Mouse (Mus musculus) right cerebral cortex, postnatal 14 days (tissue): Measurements from ENCODE around the gene Prex1.
A peak's percentile ranks its signal among the peaks of the same experiment; 100 is the strongest.
"Not testable (repeated sequence)": the region's sequence is repeated elsewhere in the genome, so short reads cannot be mapped to it uniquely, and the experiment has no call there.

ENCODE experiments used
- DNase-seq: peaks from one replicate; pipeline ENCODE4 v3.0.0; 2022

Gene Prex1

DNA sequence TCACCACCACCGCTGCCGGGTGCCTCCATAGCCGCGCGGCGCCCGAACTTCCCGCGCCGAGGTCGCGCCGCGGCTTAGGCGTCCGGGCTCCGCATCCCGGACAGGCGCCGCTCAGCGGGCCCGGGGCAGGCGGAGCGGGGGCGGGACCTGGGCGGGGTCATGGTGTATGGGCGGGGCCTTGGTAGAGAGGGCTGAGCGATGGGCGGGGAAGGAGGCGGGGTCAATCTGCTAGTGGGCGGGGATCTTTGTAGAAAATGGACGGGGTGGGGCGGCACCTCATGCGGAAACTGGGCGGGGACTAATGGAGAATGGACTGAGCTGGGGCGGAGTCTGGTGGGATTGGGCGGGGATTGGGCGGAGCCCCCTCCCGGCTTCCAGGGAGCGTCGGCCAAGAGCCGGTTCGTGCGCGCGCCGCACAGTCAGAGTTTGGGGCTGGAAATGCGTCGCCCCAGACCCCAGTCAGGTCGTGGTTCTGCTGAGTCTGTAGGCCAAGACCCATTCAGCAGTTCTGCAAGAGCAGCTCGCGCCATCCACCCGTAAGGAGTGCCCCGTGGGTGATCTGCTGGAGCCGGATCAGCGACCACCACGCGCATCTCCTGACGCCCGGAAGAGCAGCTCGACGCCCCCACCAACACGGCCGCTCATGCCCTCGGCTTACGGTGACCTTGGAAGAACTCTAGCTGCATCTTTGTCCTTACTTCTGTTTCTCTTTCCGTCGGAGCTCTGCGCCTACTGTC lies at the start of gene Prex1:
Gene Prex1, minus strand, starts transcription at position 143 of the 737 bp plus-strand sequence.
- peak; percentile 98 for DNase-seq

DNA sequence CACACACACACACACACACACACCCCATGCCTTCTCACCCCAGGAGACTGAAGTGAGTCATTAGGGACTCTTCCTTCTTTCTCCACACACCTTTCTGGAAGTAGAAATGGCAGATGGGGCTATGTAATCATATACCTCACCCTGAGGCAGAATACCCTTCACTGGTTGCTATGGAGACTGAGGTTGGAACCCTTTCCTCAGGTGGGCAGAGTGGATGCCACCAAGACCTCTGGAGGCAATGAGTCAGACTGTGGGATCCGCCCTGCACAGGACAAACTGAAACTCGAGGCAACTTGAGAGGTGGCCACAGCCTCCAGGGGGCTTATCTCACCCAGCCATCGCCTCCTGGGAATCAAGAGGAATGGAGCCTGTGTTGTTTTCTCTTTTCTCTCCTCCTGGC lies 44.3 kb upstream of the Prex1 start:
- no peak for DNase-seq

DNA sequence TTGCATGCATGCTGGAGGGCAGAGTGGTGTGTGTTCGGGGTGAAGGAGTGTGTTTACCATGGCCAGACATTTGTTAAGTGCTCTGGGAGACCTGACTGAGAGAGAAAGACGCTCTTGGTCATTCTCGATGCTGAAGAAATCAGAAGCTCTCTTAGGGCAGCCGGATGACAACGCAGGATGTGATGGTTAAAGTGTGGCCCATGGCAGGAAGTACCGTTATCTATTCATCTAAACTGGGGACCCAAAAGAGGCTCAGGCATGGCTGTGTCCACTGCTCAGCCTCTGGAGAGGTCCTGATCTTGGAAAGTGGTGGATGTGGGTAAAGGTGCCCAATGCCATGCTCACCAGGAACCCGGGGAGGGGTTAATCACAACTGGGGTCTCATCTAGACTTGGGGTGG lies 41.1 kb upstream of the Prex1 start:
- no peak for DNase-seq

DNA sequence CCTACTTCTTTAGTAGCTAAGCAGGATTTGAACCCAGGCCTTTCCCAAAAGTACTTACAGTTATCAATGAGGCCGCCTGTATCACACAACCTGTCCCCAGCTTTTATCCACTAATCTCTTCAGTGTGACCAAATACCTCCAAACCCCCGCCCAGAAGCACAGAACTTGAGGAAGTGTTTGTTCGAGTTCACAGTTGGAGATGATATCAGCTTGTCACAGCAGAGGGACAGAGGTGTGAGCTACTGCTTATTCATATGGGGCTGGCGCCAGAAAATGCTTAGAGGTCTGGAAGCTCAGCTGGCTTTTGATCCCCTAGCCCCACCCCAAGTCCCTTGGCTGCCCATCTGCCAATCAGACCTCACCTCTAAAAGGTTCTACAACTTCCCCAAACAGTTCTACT lies 40.6 kb upstream of the Prex1 start:
- DNase-seq, result no peak

DNA sequence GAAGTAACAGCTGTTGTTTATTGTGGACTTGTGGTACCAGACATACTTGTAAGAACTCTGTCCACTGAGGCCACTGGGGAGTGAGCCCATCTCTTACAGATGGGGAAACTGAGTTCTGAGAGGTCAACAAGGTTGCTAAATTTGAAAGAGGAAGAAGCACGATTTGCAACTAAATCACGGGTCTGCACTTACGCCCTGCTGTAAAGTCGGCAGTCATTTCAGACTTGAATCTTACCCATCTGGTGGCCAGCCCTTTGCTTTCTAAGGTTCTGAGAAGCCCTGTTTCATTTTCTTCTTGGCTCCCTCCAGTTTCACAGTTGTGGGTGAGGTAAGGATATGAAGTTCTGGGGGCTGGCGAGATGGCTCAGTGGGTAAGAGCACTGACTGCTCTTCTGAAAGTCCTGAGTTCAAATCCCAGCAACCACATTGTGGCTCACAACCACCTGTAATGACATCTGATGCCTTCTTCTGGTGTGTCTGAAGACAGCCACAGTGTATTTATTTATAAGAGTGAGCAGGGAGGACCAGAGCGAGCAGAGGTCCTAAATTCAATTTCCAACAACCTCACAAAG lies 37.1 kb upstream of the Prex1 start:
- DNase-seq, result no peak

DNA sequence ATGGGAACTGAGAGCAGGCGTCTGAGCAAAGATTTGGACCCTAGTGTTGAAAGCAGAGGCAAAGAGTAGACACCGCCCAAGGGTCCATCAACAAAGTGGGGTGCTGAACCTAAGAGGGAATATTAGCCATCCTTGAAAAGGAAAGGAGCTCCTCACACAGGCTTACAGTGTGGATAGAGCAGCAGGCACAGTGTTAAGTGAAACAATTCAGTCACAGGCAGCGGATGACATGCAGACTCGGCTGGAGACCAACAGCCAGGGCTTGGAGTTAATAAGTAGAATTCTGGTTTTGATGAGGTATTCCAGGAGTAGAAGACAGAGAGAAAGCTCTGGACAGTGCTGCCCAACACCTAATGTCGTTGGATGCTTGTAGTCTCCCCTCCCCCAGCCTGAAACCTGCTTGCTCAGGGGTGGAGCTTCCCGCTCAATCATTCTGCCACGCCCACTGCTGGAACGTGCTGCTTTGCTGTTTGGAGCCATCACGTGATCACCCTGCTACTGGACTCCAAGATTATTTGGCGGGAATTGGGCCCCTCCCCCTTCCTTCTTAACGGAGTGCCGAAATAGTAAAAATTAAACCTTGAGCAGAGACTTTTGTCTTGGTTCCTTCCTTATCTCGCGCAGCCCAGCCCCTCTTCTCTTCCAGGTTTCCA lies 32.8 kb upstream of the Prex1 start:
- not testable (repeated sequence) for DNase-seq

DNA sequence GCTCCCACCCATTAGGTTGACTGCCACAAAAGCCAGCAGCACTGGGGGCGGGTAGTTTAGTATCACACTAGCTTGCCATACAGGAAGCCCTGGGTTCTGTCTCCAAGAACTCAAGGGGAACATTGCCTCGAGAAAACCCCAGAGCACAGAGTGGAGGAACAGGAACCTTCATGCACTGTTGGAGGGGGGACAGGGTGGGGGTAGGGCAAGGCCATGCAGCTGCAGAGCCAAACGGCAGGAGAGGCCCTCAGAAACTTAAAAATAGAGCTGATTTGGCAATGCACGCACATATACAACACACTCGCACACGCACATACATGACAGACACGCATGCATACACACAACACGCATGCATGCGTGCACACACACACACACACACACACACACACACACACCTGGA lies 32.2 kb upstream of the Prex1 start:
- no peak for DNase-seq

DNA sequence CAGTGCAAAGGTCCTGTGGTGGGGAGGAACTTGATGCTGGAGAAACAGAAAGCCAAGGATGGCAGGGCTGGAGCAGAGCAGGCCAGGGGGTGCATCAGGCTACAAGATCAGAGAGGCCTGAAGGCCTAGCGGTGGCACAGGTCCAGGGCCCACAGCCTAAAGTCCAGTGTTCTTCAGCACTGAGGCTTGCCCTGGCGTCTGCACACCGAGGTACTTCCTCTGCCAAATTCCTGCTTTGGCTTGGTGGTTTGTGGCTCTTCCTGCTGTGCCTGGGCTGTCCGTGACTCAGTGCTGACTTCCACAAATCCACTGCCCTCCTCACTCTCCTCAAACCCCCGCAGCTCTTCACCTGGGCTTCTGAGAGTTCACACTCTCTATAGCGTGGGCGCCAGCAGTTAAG lies 30.8 kb upstream of the Prex1 start:
- no peak for DNase-seq

DNA sequence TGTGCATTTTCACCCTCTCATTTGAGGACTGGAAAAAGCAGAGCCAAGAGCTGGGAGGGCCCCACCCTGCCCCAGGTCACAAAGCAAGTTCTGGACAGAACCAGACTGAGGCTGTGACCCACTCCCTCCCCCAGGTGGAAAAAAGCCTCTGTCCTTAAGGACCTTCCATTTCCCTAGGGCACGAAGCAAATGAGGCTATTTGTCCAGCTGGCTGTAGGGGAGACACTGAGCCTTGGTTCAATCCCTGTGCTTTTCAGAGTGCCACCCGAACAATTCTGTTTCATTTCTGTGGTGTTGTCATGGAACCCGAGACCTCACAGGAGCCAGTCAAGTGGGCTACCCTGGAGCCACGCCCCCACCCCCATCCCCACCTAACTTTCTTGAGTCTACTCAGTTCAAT lies 29.9 kb upstream of the Prex1 start:
- DNase-seq, result no peak

DNA sequence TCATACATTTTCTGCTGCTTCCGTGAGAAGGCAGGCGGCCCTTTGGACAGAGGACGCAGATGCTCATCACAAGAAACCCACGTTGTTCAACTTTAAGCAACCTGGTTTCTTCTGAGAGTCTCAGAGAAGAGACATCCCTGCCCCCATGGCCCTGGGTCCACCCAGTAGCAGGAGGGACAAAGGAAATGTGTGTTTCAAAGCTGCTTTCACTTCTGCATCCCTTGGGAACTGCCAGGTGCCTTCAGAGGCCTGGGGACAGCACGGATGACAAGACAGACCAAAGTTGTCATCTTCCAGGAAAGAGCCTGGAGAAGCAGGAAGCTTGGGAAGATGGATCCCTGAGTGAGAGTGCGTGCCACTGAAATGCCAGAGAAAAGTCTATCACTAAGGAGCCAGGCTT lies 27.8 kb upstream of the Prex1 start:
- no peak for DNase-seq

DNA sequence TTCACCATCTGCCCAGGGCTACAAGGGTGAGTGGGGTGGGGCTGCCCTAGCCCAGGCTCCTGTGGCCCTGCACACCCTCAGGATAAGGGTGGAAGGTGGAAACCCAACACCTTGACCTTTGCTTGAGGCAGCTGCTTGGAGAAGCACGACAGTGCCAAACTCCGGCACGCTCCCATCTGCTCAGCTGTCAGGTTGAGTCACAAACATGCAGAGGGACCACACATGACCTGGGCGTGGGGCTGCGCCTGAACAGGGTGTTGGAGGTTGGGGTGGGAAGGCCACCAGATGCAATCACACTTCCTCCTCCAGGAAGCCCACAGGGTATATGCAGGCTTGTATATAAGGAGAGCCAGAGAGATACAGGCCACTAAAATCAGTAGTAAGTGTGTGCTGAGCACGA lies 26.8 kb upstream of the Prex1 start:
- no peak for DNase-seq

DNA sequence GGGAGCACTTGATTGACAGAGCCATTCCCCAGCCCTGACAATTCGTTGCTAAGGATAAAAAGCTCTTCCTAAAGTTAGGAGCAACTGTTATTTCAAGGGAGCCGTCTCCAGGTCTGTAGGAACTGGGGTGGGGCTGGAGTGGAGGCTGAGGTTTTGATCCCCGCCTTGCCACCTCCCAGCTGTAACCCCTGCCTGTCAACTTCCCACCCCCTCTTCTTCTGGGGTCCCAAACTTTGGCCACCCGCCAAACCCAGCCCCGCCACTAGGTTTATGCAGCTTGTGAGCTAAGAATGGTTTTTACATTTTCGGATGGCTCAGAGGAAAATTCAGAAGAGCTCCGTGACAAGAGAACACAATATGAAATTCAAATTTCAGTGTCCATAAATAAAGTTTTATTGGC lies 23.7 kb upstream of the Prex1 start:
- peak; percentile 39 for DNase-seq

DNA sequence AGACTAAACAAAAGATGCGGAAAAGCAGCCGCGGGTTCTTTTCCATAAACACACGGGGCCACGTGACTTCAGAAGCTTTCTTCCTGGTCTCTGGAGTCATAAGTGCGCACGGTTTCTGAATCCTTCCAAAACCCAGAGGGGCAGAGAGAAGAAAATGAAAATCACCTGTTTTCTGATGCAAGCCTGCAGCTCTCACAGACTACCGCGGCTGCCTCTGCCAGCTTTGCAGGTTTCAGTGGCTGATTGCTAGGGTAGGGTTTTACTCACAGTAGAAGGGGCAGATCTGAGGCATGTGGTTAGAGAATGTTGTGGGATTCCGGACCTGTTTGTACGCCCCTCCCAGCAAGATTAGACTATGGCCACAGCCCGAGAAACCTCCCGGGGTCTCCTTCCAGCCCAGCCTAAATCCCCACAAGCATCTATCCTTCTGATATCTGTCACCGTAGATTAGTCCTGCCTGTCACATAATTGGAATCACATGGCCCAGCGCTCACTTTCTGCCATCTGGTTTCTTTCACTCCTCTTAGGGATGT lies 21.9 kb upstream of the Prex1 start:
- DNase-seq, result no peak

DNA sequence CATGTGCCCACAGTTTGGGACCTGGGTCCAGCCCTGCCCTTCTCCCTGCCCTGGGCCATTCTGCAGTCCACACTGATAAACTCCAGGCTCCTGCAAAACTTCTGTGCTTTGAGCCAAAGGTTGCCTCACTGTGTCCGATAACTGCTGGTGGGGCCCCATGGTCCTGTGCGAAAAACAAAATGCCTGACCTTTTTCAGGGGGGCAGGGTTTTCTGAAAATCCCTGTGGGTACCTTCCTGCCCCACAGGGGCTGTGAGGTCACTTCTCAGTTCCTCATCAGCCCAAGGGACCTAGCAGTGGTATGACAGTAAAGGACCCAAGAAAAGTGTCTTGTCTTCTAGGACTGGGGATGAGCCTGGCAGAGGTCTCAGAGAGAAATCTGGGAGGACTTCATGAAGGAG lies 19.2 kb upstream of the Prex1 start:
- no peak for DNase-seq

DNA sequence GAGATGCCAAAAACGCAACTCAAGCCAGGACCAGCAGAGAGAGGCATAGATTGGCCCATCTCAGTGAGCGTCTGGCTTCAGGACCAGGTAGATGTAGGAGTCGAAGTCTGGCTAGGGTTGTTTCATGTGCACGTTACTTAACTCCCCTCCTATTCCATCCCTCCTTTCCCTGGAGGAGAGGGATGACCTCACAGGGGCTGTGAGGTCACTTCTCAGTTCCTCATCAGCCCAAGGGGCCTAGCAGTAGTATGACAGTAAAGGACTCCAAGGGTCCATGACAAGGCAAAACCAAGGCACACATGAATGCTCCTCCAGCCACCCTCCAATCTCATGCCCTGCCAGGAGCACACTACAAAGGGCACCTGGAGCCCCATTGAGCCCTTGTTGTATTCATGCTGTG lies 18.5 kb upstream of the Prex1 start:
- no peak for DNase-seq

DNA sequence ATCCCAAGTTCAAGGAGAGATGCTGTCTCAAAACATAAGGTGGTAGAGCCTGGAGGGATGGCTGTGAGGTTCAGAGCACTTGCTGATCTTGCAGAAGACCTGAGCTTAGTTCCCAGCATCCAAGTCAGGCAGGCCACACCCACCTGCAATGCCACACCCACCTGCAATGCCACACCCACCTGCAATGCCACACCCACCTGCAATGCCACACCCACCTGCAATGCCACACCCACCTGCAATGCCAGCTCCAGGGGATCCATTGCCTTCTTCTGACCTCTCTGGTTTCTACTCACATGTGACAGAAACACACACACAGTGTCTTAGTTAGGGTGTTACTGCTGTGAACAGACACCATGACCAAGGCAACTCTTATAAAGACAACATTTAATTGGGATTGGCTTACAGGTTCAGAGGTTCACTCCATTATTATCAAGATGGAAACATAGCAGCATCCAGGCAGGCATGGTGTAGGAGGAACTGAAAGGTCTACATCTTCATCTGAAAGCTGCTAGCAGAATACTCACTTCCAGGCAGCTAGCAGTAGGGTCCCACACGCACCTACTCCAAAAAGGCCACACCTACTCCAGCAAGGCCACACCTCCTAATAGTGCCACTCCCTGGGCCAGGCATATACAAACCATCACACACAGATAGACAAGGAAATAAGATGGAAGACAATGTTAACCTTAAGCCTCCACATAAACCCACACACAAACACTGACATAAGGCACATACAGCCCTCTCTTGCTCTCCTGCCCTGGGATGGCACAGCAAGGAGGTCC lies 17.7 kb upstream of the Prex1 start:
- DNase-seq, result not testable (repeated sequence)

DNA sequence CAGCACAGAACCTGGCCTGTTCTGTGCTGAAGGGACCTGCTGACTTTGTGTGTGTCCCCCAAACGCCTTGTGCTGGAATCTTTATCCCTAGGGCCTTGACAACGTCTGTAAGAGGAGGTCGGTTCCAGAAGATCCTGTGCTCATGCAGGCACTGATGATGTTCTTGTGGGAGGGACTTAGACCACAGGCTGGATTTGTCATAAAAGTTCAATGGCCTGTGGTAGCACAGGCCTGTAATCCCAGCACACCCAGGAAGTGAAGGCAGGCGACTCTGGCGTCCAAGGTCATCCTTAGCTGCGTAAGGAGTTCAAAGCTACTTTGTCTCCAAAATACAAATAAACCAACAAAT lies 16.9 kb upstream of the Prex1 start:
- DNase-seq, result no peak

DNA sequence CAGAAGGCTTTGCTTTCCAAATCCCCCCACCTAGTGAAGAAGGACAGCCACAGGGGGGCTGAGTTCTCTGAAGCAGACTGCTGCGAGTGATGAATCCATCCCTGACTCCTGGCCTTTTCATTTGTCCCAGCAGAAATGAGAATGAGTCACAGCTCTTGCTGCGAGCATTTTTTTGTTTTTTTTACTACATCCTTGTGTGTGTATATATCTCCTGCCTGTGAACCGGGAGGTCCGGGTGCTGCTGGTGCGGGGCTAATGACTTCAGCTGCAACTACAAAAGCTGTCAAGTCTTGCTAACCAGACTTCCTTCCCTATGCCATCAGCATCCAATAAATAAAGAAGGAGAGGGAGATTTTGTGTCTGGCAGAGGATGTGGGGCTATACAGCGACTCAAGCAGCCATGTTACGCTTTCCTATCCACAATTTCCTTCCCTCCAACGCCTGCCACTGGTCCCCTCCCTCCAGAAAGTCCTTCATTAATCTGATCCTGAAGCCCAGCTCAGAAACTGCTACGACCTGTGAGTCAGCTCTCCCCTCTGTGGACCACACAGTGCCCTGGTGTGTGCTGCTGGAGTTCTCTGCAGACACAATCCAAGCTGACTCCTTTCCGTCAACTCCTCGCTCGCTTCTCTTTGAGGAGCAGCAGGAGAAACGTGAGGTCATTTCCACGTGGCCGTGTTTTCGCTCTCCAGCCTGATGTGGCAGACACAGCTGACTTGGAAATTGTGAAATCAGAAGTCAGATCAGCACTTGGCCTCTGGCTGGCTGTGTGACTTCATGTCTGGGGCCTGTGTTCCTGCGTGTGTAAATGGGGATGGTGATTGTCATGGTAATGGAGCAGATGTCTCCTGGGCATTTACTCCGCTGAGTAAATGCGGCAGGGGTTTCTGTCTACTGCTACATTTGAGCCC lies 16.3 kb upstream of the Prex1 start:
- no peak for DNase-seq

DNA sequence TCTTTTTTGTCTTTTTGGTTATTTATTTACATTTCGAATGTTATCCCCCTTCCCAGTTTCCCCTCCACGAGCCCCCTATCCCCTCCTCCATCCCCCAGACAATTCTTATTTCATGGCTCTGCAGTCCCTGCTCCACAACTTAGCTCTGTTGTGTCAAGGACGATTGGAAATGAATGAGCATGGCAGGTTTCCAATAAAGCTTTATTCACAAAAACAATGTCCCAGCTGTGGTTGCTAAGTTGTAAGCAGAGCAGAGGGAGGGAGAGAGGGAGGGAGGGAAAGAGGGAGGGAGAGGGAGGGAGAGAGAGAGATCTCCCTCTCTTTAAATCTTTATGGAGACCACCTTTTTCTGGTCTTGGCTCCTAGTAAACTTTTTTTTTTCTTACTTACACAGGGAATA lies 15.4 kb upstream of the Prex1 start:
- no peak for DNase-seq

DNA sequence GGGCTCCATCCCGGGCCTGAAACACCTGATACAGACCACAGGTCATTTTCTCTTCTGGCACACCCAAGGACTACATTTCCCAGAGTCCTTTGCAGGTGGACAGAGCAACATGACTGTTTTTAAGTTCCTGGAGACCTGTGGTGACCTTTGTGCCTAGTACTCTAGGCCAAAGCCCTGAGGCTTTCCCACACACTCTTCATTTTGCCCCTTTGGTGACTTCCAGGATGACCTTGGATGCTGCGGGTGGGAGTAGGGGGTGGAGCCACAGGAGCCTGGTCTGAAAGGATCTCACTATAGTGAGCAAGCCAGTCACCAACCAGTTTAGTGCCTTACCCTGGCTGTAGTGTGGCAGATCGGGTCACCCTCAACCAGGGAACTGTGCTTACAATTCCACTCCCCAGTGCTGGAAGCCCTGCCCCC lies 14.6 kb upstream of the Prex1 start:
- DNase-seq, result no peak

DNA sequence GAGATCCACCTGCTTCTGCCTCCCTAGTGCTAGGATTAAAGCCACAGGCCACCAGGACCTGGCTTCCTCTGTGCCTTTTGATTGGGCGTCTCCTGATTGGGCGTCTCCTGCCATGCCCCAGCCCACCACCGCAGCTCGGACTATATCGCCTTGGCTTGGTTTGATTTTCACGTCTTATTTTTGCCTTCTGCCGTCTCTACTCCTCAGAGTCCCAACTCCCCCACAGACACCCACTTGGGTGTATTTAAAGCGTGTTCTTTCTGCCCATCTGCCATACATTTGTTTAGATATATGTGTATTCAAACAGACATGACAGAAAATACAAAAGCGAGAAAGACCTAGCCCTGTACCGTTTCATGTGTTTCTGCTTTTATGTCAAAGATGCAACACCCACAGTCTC lies 14.2 kb upstream of the Prex1 start:
- DNase-seq, result peak; percentile 32

DNA sequence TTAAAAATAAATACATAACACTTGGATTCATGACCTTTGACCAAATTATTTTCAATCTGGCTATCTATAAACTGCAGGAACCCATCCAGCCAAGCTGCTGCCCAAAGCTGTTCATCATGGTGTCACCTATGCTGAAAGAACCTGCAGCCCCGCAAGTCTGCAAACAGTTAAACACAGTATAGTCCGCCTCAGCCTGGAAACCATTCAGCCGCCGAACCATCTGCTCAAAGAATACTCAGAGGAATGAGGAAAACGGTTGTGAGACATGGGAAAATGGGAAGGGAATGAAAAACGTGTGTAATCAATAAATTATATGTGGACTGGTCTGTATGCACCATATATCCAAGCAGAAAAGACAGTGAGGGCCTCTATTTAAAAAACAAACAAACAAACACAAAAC lies 13.3 kb upstream of the Prex1 start:
- no peak for DNase-seq
